In genomic region chr7:82899459-82900297, GRCm38 (mm10) we compare ENCODE assay signal across 20 mouse cellular contexts. TPM values are rescaled to one million over a fixed set of nuclear protein-coding genes. Genes with fewer than 3 reads are reported as not detected.
DNase-seq lines count a peak whose midpoint lies in the region; ATAC-seq and TF ChIP-seq lines count a peak whose summit lies in the region.
"Had no signal": no experiment of that assay in that cellular context is flagged by ENCODE, and none has a peak within 500 bp of the region (broad histone marks: within the 10 kb centered on the region; RNA-seq: fewer than 3 reads in every experiment).

No protein-coding gene starts in this region.

- no peaks in the 10 kb centered on the region for H3K36me3 ChIP-seq in heart, embryonic 10.5 days
- no peaks in the 10 kb centered on the region for H3K36me3 ChIP-seq in embryonic facial prominence, embryonic 14.5 days (ENCODE audit: control insufficient read depth, insufficient read depth, low read length)
- no peaks in the 10 kb centered on the region for H3K36me3 ChIP-seq in limb, embryonic 14.5 days (ENCODE audit: control insufficient read depth, insufficient read depth, low read length)
- no peaks in the 10 kb centered on the region for H3K36me3 ChIP-seq in heart, embryonic 11.5 days (ENCODE audit: control insufficient read depth, insufficient read depth, low read length)
- H3K36me3 ChIP-seq: hindbrain, embryonic 12.5 days; limb, embryonic 15.5 days had no signal

- 59% methylated on average over 8 of the region's 8 CpGs for WGBS in heart, embryonic 10.5 days
- WGBS in embryonic facial prominence, embryonic 14.5 days: 50% methylated on average over 8 of the region's 8 CpGs
- 26% methylated on average over 8 of the region's 8 CpGs for WGBS in limb, embryonic 14.5 days
- 52% methylated on average over 8 of the region's 8 CpGs for WGBS in heart, embryonic 11.5 days (ENCODE audit: insufficient replicate concordance)

- H3K4me3 ChIP-seq in heart, embryonic 10.5 days: no peak overlapping the region
- H3K4me3 ChIP-seq in embryonic facial prominence, embryonic 14.5 days (ENCODE audit: low read depth, low read length): no peak overlapping the region
- no peak overlapping the region for H3K4me3 ChIP-seq in limb, embryonic 14.5 days (replicated peaks; ENCODE audit: low read length)
- H3K4me3 ChIP-seq in heart, embryonic 11.5 days (ENCODE audit: low read depth, low read length): no peak overlapping the region
- H3K4me3 ChIP-seq: forebrain, embryonic 13.5 days; hindbrain, embryonic 12.5 days; layer of hippocampus, adult 2 months; limb, embryonic 15.5 days had no signal

- no peaks in the 10 kb centered on the region for H3K9me3 ChIP-seq in heart, embryonic 10.5 days
- H3K9me3 ChIP-seq in embryonic facial prominence, embryonic 14.5 days (ENCODE audit: control insufficient read depth, low read length): no peaks in the 10 kb centered on the region
- H3K9me3 ChIP-seq in limb, embryonic 14.5 days (ENCODE audit: control insufficient read depth, low read length): no peaks in the 10 kb centered on the region
- no peaks in the 10 kb centered on the region for H3K9me3 ChIP-seq in heart, embryonic 11.5 days (replicated peaks; ENCODE audit: control insufficient read depth, low read length)
- H3K9me3 ChIP-seq: forebrain, embryonic 13.5 days; hindbrain, embryonic 12.5 days; limb, embryonic 15.5 days had no signal

- no peak overlapping the region for H3K27ac ChIP-seq in heart, embryonic 10.5 days
- no peak overlapping the region for H3K27ac ChIP-seq in embryonic facial prominence, embryonic 14.5 days (replicated peaks; ENCODE audit: low read depth, low read length)
- H3K27ac ChIP-seq in limb, embryonic 14.5 days (replicated peaks; ENCODE audit: low read depth, low read length): no peak overlapping the region
- no peak overlapping the region for H3K27ac ChIP-seq in heart, embryonic 11.5 days (ENCODE audit: low read depth, low read length)
- H3K27ac ChIP-seq: forebrain, embryonic 13.5 days; hindbrain, embryonic 12.5 days; layer of hippocampus, adult 2 months; limb, embryonic 15.5 days had no signal

- no peaks in the 10 kb centered on the region for H3K27me3 ChIP-seq in heart, embryonic 10.5 days (ENCODE audit: insufficient read depth, poor library complexity, severe bottlenecking)
- no peaks in the 10 kb centered on the region for H3K27me3 ChIP-seq in embryonic facial prominence, embryonic 14.5 days (replicated peaks; ENCODE audit: control insufficient read depth, insufficient read depth, low read length)
- H3K27me3 ChIP-seq in limb, embryonic 14.5 days (ENCODE audit: control insufficient read depth, insufficient read depth, low read length): no peaks in the 10 kb centered on the region
- H3K27me3 ChIP-seq in heart, embryonic 11.5 days (ENCODE audit: control insufficient read depth, insufficient read depth, low read length): no peaks in the 10 kb centered on the region
- H3K27me3 ChIP-seq: forebrain, embryonic 13.5 days; hindbrain, embryonic 12.5 days; limb, embryonic 15.5 days had no signal

- DNase-seq in heart, adult 11 months: peak; percentile 82
- DNase-seq in heart, embryonic 10.5 days (ENCODE audit: low spot score): no peak
- peak; percentile 5 for DNase-seq in NIH3T3 (ENCODE audit: low read depth)
- peak; percentile 66 for DNase-seq in embryonic facial prominence, embryonic 14.5 days (ENCODE audit: low spot score)
- DNase-seq in limb, embryonic 14.5 days (ENCODE audit: low spot score): peak; percentile 43
- no peak for DNase-seq in left cerebral cortex, postnatal 14 days (ENCODE audit: low spot score in 2 of 2)
- DNase-seq: adrenal gland, adult 8-10 months; B cell, adult 2 months; cerebellum, adult 9-10 months; gastrocnemius, postnatal 14 days; heart, postnatal 14 days; kidney, postnatal 10 days; lung, postnatal 10 days; retina, postnatal 1 day; right cerebral cortex, postnatal 4 days had no signal

- peaks cover 14% of the 10 kb centered on the region; the same call in 1 of the 2 replicates for H3K4me1 ChIP-seq in heart, embryonic 10.5 days
- peaks cover 4% of the 10 kb centered on the region; the same call in 1 of the 2 replicates for H3K4me1 ChIP-seq in embryonic facial prominence, embryonic 14.5 days (ENCODE audit: control insufficient read depth, insufficient read depth, low read length)
- H3K4me1 ChIP-seq in limb, embryonic 14.5 days (ENCODE audit: control insufficient read depth, insufficient read depth, low read length): peaks cover 14% of the 10 kb centered on the region
- peaks cover 4% of the 10 kb centered on the region for H3K4me1 ChIP-seq in heart, embryonic 11.5 days (ENCODE audit: control insufficient read depth, insufficient read depth, low read length)

- ATAC-seq in embryonic facial prominence, embryonic 14.5 days (ENCODE audit: low read depth): peak; percentile 57; the same call in 1 of the 2 replicates
- peak; percentile 69 for ATAC-seq in limb, embryonic 14.5 days (ENCODE audit: low FRiP score, low read depth)
- ATAC-seq in heart, embryonic 11.5 days (replicated peaks; ENCODE audit: insufficient number of reproducible peaks, low FRiP score, low TSS enrichment): no peak
- ATAC-seq: forebrain, embryonic 13.5 days had no signal

- no peak overlapping the region for H3K4me2 ChIP-seq in embryonic facial prominence, embryonic 14.5 days (ENCODE audit: low read depth, low read length)
- no peak overlapping the region for H3K4me2 ChIP-seq in limb, embryonic 14.5 days (replicated peaks; ENCODE audit: low read depth, low read length, severe bottlenecking)
- no peak overlapping the region for H3K4me2 ChIP-seq in heart, embryonic 11.5 days
- H3K4me2 ChIP-seq: forebrain, embryonic 13.5 days; hindbrain, embryonic 12.5 days; limb, embryonic 15.5 days had no signal

- intact Hi-C loops in left cerebral cortex, postnatal 14 days (cut with DNase I): no loop called here

- H3K9ac ChIP-seq in embryonic facial prominence, embryonic 14.5 days (ENCODE audit: low read depth, low read length): no peak overlapping the region
- H3K9ac ChIP-seq in limb, embryonic 14.5 days (ENCODE audit: low read depth, low read length, severe bottlenecking): no peak overlapping the region
- no peak overlapping the region for H3K9ac ChIP-seq in heart, embryonic 11.5 days (ENCODE audit: low read depth, low read length)
- H3K9ac ChIP-seq: forebrain, embryonic 13.5 days; hindbrain, embryonic 12.5 days; limb, embryonic 15.5 days had no signal

- no peak for TF ChIP-seq POLR2A in limb, embryonic 14.5 days (IDR thresholded peaks at IDR 0.05; ENCODE audit: borderline replicate concordance, extremely low read depth, insufficient read depth, insufficient read length)

RNA-seq across cellular contexts. Expression of gene Mex3b, which starts 32.5 kb away (rescaled TPM):
- polyA plus RNA-seq in heart, embryonic 10.5 days (2016; fragmentation: Nextera tagmentation; extraction: Ambion mirVana): 7.3 and 14.8 TPM in 2 replicates
- 19.3 and 22.6 TPM in 2 replicates for polyA plus RNA-seq in embryonic facial prominence, embryonic 14.5 days (2014; fragmentation: Nextera tagmentation; extraction: Ambion mirVana)
- 83.8 and 129 TPM in 2 replicates for polyA plus RNA-seq in limb, embryonic 14.5 days (2012; rRNA removed)
- polyA plus RNA-seq in limb, embryonic 14.5 days (2014; fragmentation: Nextera tagmentation; extraction: Ambion mirVana): 29.8 and 34.3 TPM in 2 replicates
- polyA plus RNA-seq in heart, embryonic 11.5 days (2014; fragmentation: Nextera tagmentation; extraction: Ambion mirVana): 10.8 and 12.2 TPM in 2 replicates
- total RNA-seq in left cerebral cortex, postnatal 14 days (2021): 10 to 100 TPM; 25.0 to 29.7 TPM

Comparison
In these comparisons a context has a peak if more than half of its experiments do, and no peak if none do; other contexts are left out.
1. DNase-seq: peak in heart, adult 11 months (single experiment), NIH3T3 (single experiment), embryonic facial prominence, embryonic 14.5 days (single experiment) and limb, embryonic 14.5 days (single experiment); none in heart, embryonic 10.5 days (single experiment) and left cerebral cortex, postnatal 14 days (0 of 2).